33 mouse cellular contexts compared by ENCODE assay signal in genomic region chr13:57641649-57642048, GRCm38 (mm10).
"Had no signal": no experiment of that assay in that cellular context is flagged by ENCODE, and none has a peak within 500 bp of the region (broad histone marks: within the 10 kb centered on the region; RNA-seq: fewer than 3 reads in every experiment).

No protein-coding gene starts in this region.

- DNase-seq: heart, adult 2 months; heart, postnatal 36 days; heart, postnatal 4 days; kidney, adult 11 months; kidney, adult 18-20 months; kidney, adult 2 months; kidney, adult 8-10 months; kidney, adult 9 months; kidney, postnatal 10 days; kidney, postnatal 14 days; kidney, postnatal 25 days; kidney, postnatal 36 days; kidney, postnatal 4 days; layer of hippocampus, adult 9-11 months; layer of hippocampus, postnatal 36 days had no signal

- H3K27me3 ChIP-seq: heart, embryonic 12.5 days; heart, embryonic 13.5 days; heart, embryonic 15.5 days; hindbrain, embryonic 12.5 days; hindbrain, embryonic 13.5 days; hindbrain, embryonic 15.5 days; intestine, embryonic 15.5 days; kidney, embryonic 15.5 days had no signal

- H3K9ac ChIP-seq: heart, embryonic 12.5 days; heart, embryonic 13.5 days; heart, embryonic 15.5 days; hindbrain, embryonic 12.5 days; hindbrain, embryonic 13.5 days; hindbrain, embryonic 14.5 days; hindbrain, embryonic 15.5 days; intestine, embryonic 15.5 days; kidney, embryonic 15.5 days had no signal

- H3K9me3 ChIP-seq: heart, embryonic 12.5 days; heart, embryonic 13.5 days; heart, embryonic 15.5 days; hindbrain, embryonic 10.5 days; hindbrain, embryonic 12.5 days; hindbrain, embryonic 15.5 days; intestine, embryonic 15.5 days; kidney, embryonic 15.5 days had no signal

- H3K36me3 ChIP-seq: heart, embryonic 12.5 days; heart, embryonic 13.5 days; heart, embryonic 15.5 days; hindbrain, embryonic 10.5 days; hindbrain, embryonic 12.5 days; hindbrain, embryonic 13.5 days; hindbrain, embryonic 15.5 days; intestine, embryonic 15.5 days; kidney, embryonic 15.5 days had no signal

- H3K27ac ChIP-seq: heart, adult 2 months; heart, embryonic 13.5 days; heart, embryonic 15.5 days; hindbrain, embryonic 10.5 days; hindbrain, embryonic 12.5 days; hindbrain, embryonic 13.5 days; hindbrain, embryonic 14.5 days; hindbrain, embryonic 15.5 days; hindbrain, postnatal 0 days; intestine, embryonic 15.5 days; kidney, embryonic 15.5 days; kidney, postnatal 0 days; layer of hippocampus, adult 2 months had no signal

- H3K4me3 ChIP-seq: heart, adult 2 months; heart, embryonic 12.5 days; heart, embryonic 13.5 days; heart, embryonic 15.5 days; hindbrain, embryonic 10.5 days; hindbrain, embryonic 12.5 days; hindbrain, embryonic 13.5 days; hindbrain, embryonic 15.5 days; intestine, embryonic 15.5 days; kidney, embryonic 15.5 days; layer of hippocampus, adult 2 months had no signal

- H3K4me2 ChIP-seq: heart, embryonic 11.5 days; heart, embryonic 12.5 days; heart, embryonic 13.5 days; heart, embryonic 15.5 days; hindbrain, embryonic 12.5 days; hindbrain, embryonic 13.5 days; hindbrain, embryonic 14.5 days; hindbrain, embryonic 15.5 days; intestine, embryonic 15.5 days; kidney, embryonic 15.5 days had no signal

- H3K4me1 ChIP-seq: intestine, embryonic 15.5 days; kidney, embryonic 15.5 days had no signal

- ATAC-seq: hindbrain, embryonic 16.5 days; hindbrain, postnatal 0 days; inflammation-experienced regulatory T-cells, adult 6 months; intestine, embryonic 15.5 days; intestine, embryonic 16.5 days; intestine, postnatal 0 days had no signal
